Mouse (Mus musculus) olfactory bulb, adult 2 months (tissue): ENCODE measurements around the gene Alox5ap.

Experiments
- CTCF ChIP-seq: fragments of 200-500 bp; IDR thresholded peaks from 2 replicates; pipeline ENCODE4 v1.5.1; 2012; ENCODE audit warnings: low read depth, mild to moderate bottlenecking, low read length, moderate library complexity; ENCODE audit not compliant: insufficient read depth
- POLR2A ChIP-seq: fragments of 200-500 bp; IDR thresholded peaks from 2 replicates; pipeline ENCODE4 v1.6.1; 2012; ENCODE audit warnings: mild to moderate bottlenecking, low read depth, low read length, moderate library complexity; ENCODE audit not compliant: insufficient read depth

- TF ChIP-seq CTCF: no peak
- TF ChIP-seq POLR2A: no peak
Measured at GRCm38 (mm10) chr5:149267493-149267892, 2.9 kb downstream of the Alox5ap start.
